Mouse (Mus musculus) G1E (cell line): ENCODE measurements around the gene Atg14. TPM values are rescaled to one million over a fixed set of nuclear protein-coding genes. Genes with fewer than 3 reads are reported as not detected.
"Not testable (repeated sequence)": the region's sequence is repeated elsewhere in the genome, so short reads cannot be mapped to it uniquely, and the experiment has no call there.

ENCODE experiments used
- ATAC-seq: 2 replicates; pipeline ENCODE4 v1.8.0; 2016; ENCODE audit warnings: mild to moderate bottlenecking; ENCODE audit not compliant: insufficient number of reproducible peaks, poor library complexity, low FRiP score, severe bottlenecking; ENCODE audit errors: extremely low read depth
- DNase-seq: peaks from one replicate; pipeline ENCODE4 v3.0.0; 2012; ENCODE audit warnings: low spot score
- H3K27me3 ChIP-seq: 2 replicates; pipeline ENCODE4 v1.6.1; 2012; ENCODE audit warnings: mild to moderate bottlenecking, low read length, inconsistent platforms; ENCODE audit not compliant: insufficient read depth
- H3K36me3 ChIP-seq: replicated peaks from 2 replicates; pipeline ENCODE3; 2012; ENCODE audit warnings: mild to moderate bottlenecking, inconsistent platforms
- H3K4me1 ChIP-seq: 2 replicates; pipeline ENCODE4 v1.6.1; 2012; ENCODE audit warnings: low read depth, low read length, inconsistent platforms, mixed read lengths; ENCODE audit not compliant: insufficient read depth
- H3K4me3 ChIP-seq: 2 replicates; pipeline ENCODE4 v1.5.1; 2012; ENCODE audit warnings: low read depth, mild to moderate bottlenecking, inconsistent platforms, low read length, moderate library complexity, mixed read lengths
- H3K9me3 ChIP-seq: replicated peaks from 2 replicates; pipeline ENCODE4 v1.6.1; 2012; ENCODE audit warnings: inconsistent platforms
- CTCF ChIP-seq: IDR thresholded peaks from 2 replicates; pipeline ENCODE4 v1.5.1; 2012; ENCODE audit warnings: low read depth, low read length, inconsistent platforms, mixed read lengths
- GATA1 ChIP-seq: IDR thresholded peaks from 2 replicates; pipeline ENCODE4 v1.6.1; 2012; ENCODE audit warnings: borderline replicate concordance, low read length, inconsistent platforms, mixed read lengths
- GATA2 ChIP-seq: IDR thresholded peaks from 2 replicates; pipeline ENCODE4 v1.6.1; 2012; ENCODE audit warnings: low read depth, low read length, inconsistent platforms, borderline replicate concordance
- POLR2AphosphoS5 ChIP-seq: IDR thresholded peaks from 2 replicates; pipeline ENCODE4 v1.6.1; 2012; ENCODE audit warnings: low read depth, low read length, inconsistent platforms; ENCODE audit not compliant: insufficient replicate concordance
- TAL1 ChIP-seq: conservative IDR thresholded peaks from 2 replicates; pipeline ENCODE4 v1.6.1; 2012; ENCODE audit warnings: low read depth, low read length, inconsistent platforms, mixed read lengths
- polyA plus RNA-seq: library from polyadenylated mRNA; stranded (reverse); fragments of >175 nt; gene quantifications from 2 replicates; pipeline ENCODE4 v1.2.3, GENCODE M21; 2012
- total RNA-seq, 2 experiments: library from RNA; stranded (forward) in 1 of 2; stranded (reverse) in 1 of 2; fragments of 200-1000 nt in 1 of 2; fragments of >200 nt in 1 of 2; fragmentation: Nextera tagmentation in 1 of 2; gene quantifications; 2 replicates each; pipeline ENCODE4 v1.2.3; 2014 to 2017

Atg14 gene
- total RNA-seq (2014; fragmentation: Nextera tagmentation) (8.1 and 10.9 TPM in 2 replicates), total RNA-seq (2017) (8.7 and 8.9 TPM in 2 replicates), polyA plus RNA-seq (1.8 and 2.3 TPM in 2 replicates)

GRCm38 (mm10) chr14:47570549-47570948 is at the start of gene Atg14:
TSS of gene Atg14 (minus strand) at chr14:47570649.
- H3K4me1 ChIP-seq = peaks cover 24% of the 10 kb centered on the region
- H3K4me3 ChIP-seq, ATAC-seq, H3K36me3 ChIP-seq, H3K9me3 ChIP-seq, DNase-seq, H3K27me3 ChIP-seq: not testable (repeated sequence)

GRCm38 (mm10) chr14:47618891-47619290 is 48.4 kb upstream of the Atg14 start:
- H3K4me3 ChIP-seq = no peak overlapping the region
- no peaks in the 10 kb centered on the region for H3K9me3 ChIP-seq
- peaks cover 4% of the 10 kb centered on the region; the same call in 1 of the 2 replicates for H3K4me1 ChIP-seq
- DNase-seq (no peak), ATAC-seq (no peak)
- H3K27me3 ChIP-seq = peaks cover 20% of the 10 kb centered on the region
- H3K36me3 ChIP-seq = no peaks in the 10 kb centered on the region
- TF ChIP-seq POLR2AphosphoS5 = no peak
- no peak for TF ChIP-seq TAL1
- no peak for TF ChIP-seq GATA2
- no peak for TF ChIP-seq CTCF
- no peak for TF ChIP-seq GATA1

GRCm38 (mm10) chr14:47613254-47613653 is 42.8 kb upstream of the Atg14 start:
- ATAC-seq (no peak), DNase-seq (no peak)
- Histone ChIP-seq H3K9me3 (no peaks in the 10 kb centered on the region), H3K27me3 (peaks cover 28% of the 10 kb centered on the region), H3K4me3 (no peak overlapping the region), H3K36me3 (no peaks in the 10 kb centered on the region), H3K4me1 (peaks cover 10% of the 10 kb centered on the region)
- no peak for TF ChIP-seq GATA2
- TF ChIP-seq TAL1 = no peak
- TF ChIP-seq GATA1 = no peak
- TF ChIP-seq POLR2AphosphoS5 = no peak
- TF ChIP-seq CTCF = no peak

GRCm38 (mm10) chr14:47597942-47598388 is 27.5 kb upstream of the Atg14 start:
- peaks cover 28% of the 10 kb centered on the region for H3K4me1 ChIP-seq
- TF ChIP-seq CTCF (peak; percentile 51), TAL1 (no peak), GATA1 (no peak)
- H3K27me3 ChIP-seq = no peaks in the 10 kb centered on the region
- H3K9me3 ChIP-seq = no peaks in the 10 kb centered on the region
- H3K36me3 ChIP-seq = no peaks in the 10 kb centered on the region
- DNase-seq (peak; percentile 27), ATAC-seq (no peak)
- H3K4me3 ChIP-seq = no peak overlapping the region

GRCm38 (mm10) chr14:47594426-47595103 is 24.1 kb upstream of the Atg14 start:
- H3K4me1 ChIP-seq = peaks cover 28% of the 10 kb centered on the region
- no peak for TF ChIP-seq POLR2AphosphoS5
- TF ChIP-seq CTCF = no peak
- peak; percentile 89 for TF ChIP-seq TAL1
- H3K27me3 ChIP-seq = peaks cover 7% of the 10 kb centered on the region
- no peaks in the 10 kb centered on the region for H3K9me3 ChIP-seq
- DNase-seq = peak; percentile 34
- ATAC-seq = peak; percentile 84
- no peak overlapping the region for H3K4me3 ChIP-seq
- no peaks in the 10 kb centered on the region for H3K36me3 ChIP-seq

- TF ChIP-seq GATA1 = no peak
- TF ChIP-seq GATA2 = no peak
- TF ChIP-seq CTCF = no peak
- no peak for TF ChIP-seq POLR2AphosphoS5
- no peak for TF ChIP-seq TAL1
- peaks cover 18% of the 10 kb centered on the region for H3K4me1 ChIP-seq
Measured at GRCm38 (mm10) chr14:47590391-47590975, 20.0 kb upstream of the Atg14 start.

More at GRCm38 (mm10) chr14:47590391-47590975, 20.0 kb upstream of the Atg14 start:
- DNase-seq (no peak), ATAC-seq (no peak)
- no peak overlapping the region for H3K4me3 ChIP-seq
- H3K9me3 ChIP-seq = no peaks in the 10 kb centered on the region
- no peaks in the 10 kb centered on the region for H3K36me3 ChIP-seq
- peaks cover 9% of the 10 kb centered on the region for H3K27me3 ChIP-seq
